Mouse (Mus musculus) stomach, postnatal 0 days (tissue): Measurements from ENCODE around the gene Ndufa8. TPM values are rescaled to one million over a fixed set of nuclear protein-coding genes. Genes with fewer than 3 reads are reported as not detected.
A peak's percentile ranks its signal among the peaks of the same experiment; 100 is the strongest.

ENCODE experiments used
- ATAC-seq: fragments of 200-750 bp; cut with Nextera tagmentation; 2 replicates; pipeline ENCODE4 v1.8.0; 2017; ENCODE audit not compliant: low FRiP score, low TSS enrichment
- DNase-seq: peaks from one replicate; pipeline ENCODE4 v3.0.0-alpha.2; 2016; ENCODE audit warnings: low spot score
- H3K27ac ChIP-seq: fragments of 300-500 bp; sonication (generic); replicated peaks from 2 replicates; pipeline ENCODE4 v1.5.1; 2014; ENCODE audit warnings: mild to moderate bottlenecking, control low read depth
- H3K27me3 ChIP-seq: fragments of 300-500 bp; sonication (generic); 2 replicates; pipeline ENCODE4 v1.6.1; 2014; ENCODE audit warnings: low read length; ENCODE audit not compliant: control insufficient read depth, insufficient read depth
- H3K36me3 ChIP-seq: fragments of 300-500 bp; sonication (generic); 2 replicates; pipeline ENCODE4 v1.6.1; 2014; ENCODE audit warnings: low read length, mixed read lengths; ENCODE audit not compliant: control insufficient read depth, insufficient read depth
- H3K4me1 ChIP-seq: fragments of 300-500 bp; sonication (generic); replicated peaks from 2 replicates; pipeline ENCODE4 v1.6.1; 2014; ENCODE audit warnings: antibody characterized with exemption; ENCODE audit not compliant: control insufficient read depth, insufficient read depth
- H3K4me2 ChIP-seq: fragments of 300-500 bp; sonication (generic); replicated peaks from 2 replicates; pipeline ENCODE4 v1.6.1; 2014; ENCODE audit warnings: low read depth, mild to moderate bottlenecking, control low read depth, moderate library complexity
- H3K4me3 ChIP-seq: fragments of 300-500 bp; sonication (generic); 2 replicates; pipeline ENCODE4 v1.5.1; 2014; ENCODE audit warnings: low read depth, low read length, control low read depth
- H3K9ac ChIP-seq: fragments of 300-500 bp; sonication (generic); 2 replicates; pipeline ENCODE4 v1.6.1; 2014; ENCODE audit warnings: mild to moderate bottlenecking, low read length, control low read depth, mixed read lengths
- H3K9me3 ChIP-seq: fragments of 300-500 bp; sonication (generic); 2 replicates; pipeline ENCODE4 v1.6.1; 2016; ENCODE audit warnings: low read length; ENCODE audit not compliant: control insufficient read depth
- CTCF ChIP-seq: IDR thresholded peaks from 2 replicates; pipeline ENCODE4 v1.5.1; 2016; ENCODE audit warnings: antibody characterized with exemption, low read depth, mild to moderate bottlenecking, moderate library complexity
- EP300 ChIP-seq: optimal IDR thresholded peaks from 2 replicates; pipeline ENCODE3; 2016; ENCODE audit warnings: antibody characterized with exemption
- WGBS: fragments of 180-500 bp; shearing (Covaris S2); extraction: QIAGEN DNeasy Blood & Tissue Kit; methylation state at CpG from one replicate; pipeline ENCODE4 v1.1.7; 2014; 5-methylcytosine and 5-hydroxymethylcytosine counted together
- polyA plus RNA-seq: library from polyadenylated mRNA; unstranded; fragments of >200 nt; fragmentation: Nextera tagmentation; extraction: Ambion mirVana; gene quantifications from 2 replicates; pipeline ENCODE4 v1.2.1, GENCODE M21; 2015

Gene Ndufa8
- polyA plus RNA-seq, 1 experiment from 2014 or later = 237 TPM

DNA sequence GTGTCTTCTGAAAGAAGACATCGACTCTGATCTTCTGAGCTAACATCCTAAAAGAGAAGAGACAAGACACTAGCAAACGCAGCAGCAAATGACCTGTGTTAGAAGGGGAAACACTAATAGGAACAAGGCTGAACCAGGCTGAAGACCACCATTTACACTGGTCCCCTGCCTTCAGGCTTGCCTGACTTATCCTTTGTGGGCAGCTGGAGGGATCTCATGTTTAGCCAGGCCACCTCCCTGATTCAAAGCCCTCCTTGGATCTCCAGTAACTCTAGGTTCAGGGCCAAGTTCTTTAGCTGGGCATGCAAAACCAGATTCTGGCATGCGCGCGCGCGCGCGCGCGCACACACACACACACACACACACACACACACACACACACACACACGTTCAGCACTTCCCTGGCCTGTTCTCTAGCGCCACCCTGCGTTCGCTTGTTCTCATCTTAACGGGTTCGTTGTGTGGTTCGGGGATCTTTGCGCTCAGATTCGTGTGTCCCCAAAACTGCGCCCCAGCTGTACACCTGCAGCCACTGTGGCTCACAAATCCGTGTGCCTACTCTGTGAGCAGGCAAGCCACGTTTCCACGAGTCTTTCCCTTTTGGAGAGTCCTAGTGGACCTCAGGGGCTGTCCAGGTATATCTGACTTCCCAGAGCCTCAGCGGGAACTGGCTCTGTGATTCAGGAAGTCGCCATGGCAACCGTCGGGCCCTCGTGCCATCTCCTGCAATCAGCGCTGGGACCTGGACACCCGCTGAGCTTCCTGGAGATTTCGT lies 27.6 kb downstream of the Ndufa8 start:
- Histone ChIP-seq H3K4me2 (peak overlapping the region; percentile 43), H3K27me3 (no peaks in the 10 kb centered on the region), H3K9ac (no peak overlapping the region), H3K4me3 (no peak overlapping the region; the same call in 1 of the 2 replicates), H3K9me3 (no peaks in the 10 kb centered on the region), H3K4me1 (0 out of 2 replicates have a peak, but pooled peaks cover 2% of the 10 kb centered on the region), H3K27ac (no peak overlapping the region), H3K36me3 (no peaks in the 10 kb centered on the region)
- 6% methylated on average over 25 of the region's 32 CpGs for WGBS
- ATAC-seq (peak; percentile 53; the same call in 1 of the 2 replicates), DNase-seq (peak; percentile 81)
- TF ChIP-seq CTCF = peak; percentile 83
- TF ChIP-seq EP300 = no peak

- no peak overlapping the region for H3K4me3 ChIP-seq
- 0 out of 2 replicates have a peak, but pooled peaks cover 3% of the 10 kb centered on the region for H3K27me3 ChIP-seq
- no peak overlapping the region for H3K27ac ChIP-seq
- no peak overlapping the region for H3K4me2 ChIP-seq
- ATAC-seq (0 out of 2 replicates have a peak, but pooled peaks have one; percentile 31), DNase-seq (no peak)
- H3K9me3 ChIP-seq = no peaks in the 10 kb centered on the region
- 54% methylated on average over 12 of the region's 12 CpGs for WGBS
- H3K9ac ChIP-seq = no peak overlapping the region
- no peak for TF ChIP-seq CTCF
- no peak for TF ChIP-seq EP300
- no peaks in the 10 kb centered on the region for H3K36me3 ChIP-seq
- peaks cover 4% of the 10 kb centered on the region; the same call in 1 of the 2 replicates for H3K4me1 ChIP-seq
These were observed 36.2 kb downstream of the Ndufa8 start for GRCm38 (mm10) chr2:36013010-36013409.

GRCm38 (mm10) chr2:36011331-36011825 lies 37.8 kb downstream of the Ndufa8 start:
- peak overlapping the region; percentile 51 for H3K9ac ChIP-seq
- no peaks in the 10 kb centered on the region for H3K9me3 ChIP-seq
- WGBS = 2% methylated on average over 44 of the region's 44 CpGs
- peaks cover 4% of the 10 kb centered on the region; the same call in 1 of the 2 replicates for H3K4me1 ChIP-seq
- peak overlapping the region; percentile 75 for H3K4me2 ChIP-seq
- no peak for TF ChIP-seq EP300
- peak; percentile 43 for TF ChIP-seq CTCF
- no peak overlapping the region for H3K27ac ChIP-seq
- H3K27me3 ChIP-seq = 0 out of 2 replicates have a peak, but pooled peaks cover 3% of the 10 kb centered on the region
- peak overlapping the region; percentile 40 for H3K4me3 ChIP-seq
- no peaks in the 10 kb centered on the region for H3K36me3 ChIP-seq
- no peak for DNase-seq
- ATAC-seq = no peak

GRCm38 (mm10) chr2:36010579-36010978 lies 38.6 kb downstream of the Ndufa8 start:
- no peaks in the 10 kb centered on the region for H3K9me3 ChIP-seq
- no peak for TF ChIP-seq EP300
- TF ChIP-seq CTCF = no peak
- H3K4me1 ChIP-seq = peaks cover 4% of the 10 kb centered on the region; the same call in 1 of the 2 replicates
- 56% methylated on average over 8 of the region's 8 CpGs for WGBS
- H3K4me2 ChIP-seq = no peak overlapping the region; the same call in 1 of the 2 replicates
- H3K27me3 ChIP-seq = 0 out of 2 replicates have a peak, but pooled peaks cover 3% of the 10 kb centered on the region
- DNase-seq = no peak
- no peak for ATAC-seq
- H3K4me3 ChIP-seq = peak overlapping the region; percentile 40; the same call in 1 of the 2 replicates
- H3K9ac ChIP-seq = no peak overlapping the region
- no peaks in the 10 kb centered on the region for H3K36me3 ChIP-seq
- no peak overlapping the region for H3K27ac ChIP-seq

DNA sequence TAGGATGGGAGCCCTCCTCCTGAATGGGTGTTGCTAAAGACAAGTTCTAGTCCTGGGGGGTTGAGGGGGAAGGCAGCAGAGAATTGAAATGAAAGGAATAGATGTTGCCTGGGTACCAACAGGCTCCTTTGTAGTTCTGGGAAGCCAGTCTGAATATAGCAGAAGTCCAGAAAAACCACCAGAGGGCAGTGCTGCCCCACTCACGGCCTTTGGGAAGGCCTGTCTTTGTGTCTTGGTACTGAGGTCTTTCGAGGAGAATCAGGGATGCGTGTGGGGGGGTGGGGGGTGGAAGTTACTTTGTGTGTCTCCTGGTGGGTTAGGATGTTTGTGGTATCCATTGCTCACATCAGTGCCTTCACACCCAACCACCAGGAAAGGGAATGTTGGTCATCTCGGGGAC lies 39.8 kb downstream of the Ndufa8 start:
- Histone ChIP-seq H3K36me3 (no peaks in the 10 kb centered on the region), H3K27me3 (0 out of 2 replicates have a peak, but pooled peaks cover 3% of the 10 kb centered on the region), H3K4me3 (no peak overlapping the region), H3K4me1 (peaks cover 4% of the 10 kb centered on the region; the same call in 1 of the 2 replicates), H3K9me3 (no peaks in the 10 kb centered on the region), H3K27ac (no peak overlapping the region), H3K9ac (no peak overlapping the region), H3K4me2 (no peak overlapping the region)
- 25% methylated on average over 4 of the region's 4 CpGs for WGBS
- ATAC-seq = no peak
- TF ChIP-seq CTCF (peak; percentile 91), EP300 (no peak)
- peak; percentile 81 for DNase-seq
